Mouse (Mus musculus): ENCODE measurements around the gene Oaz1. TPM values are rescaled to one million over a fixed set of nuclear protein-coding genes. Genes with fewer than 3 reads are reported as not detected.

Oaz1 gene
- polyA plus RNA-seq, 2 experiments: 882 to 1,813 TPM

DNA sequence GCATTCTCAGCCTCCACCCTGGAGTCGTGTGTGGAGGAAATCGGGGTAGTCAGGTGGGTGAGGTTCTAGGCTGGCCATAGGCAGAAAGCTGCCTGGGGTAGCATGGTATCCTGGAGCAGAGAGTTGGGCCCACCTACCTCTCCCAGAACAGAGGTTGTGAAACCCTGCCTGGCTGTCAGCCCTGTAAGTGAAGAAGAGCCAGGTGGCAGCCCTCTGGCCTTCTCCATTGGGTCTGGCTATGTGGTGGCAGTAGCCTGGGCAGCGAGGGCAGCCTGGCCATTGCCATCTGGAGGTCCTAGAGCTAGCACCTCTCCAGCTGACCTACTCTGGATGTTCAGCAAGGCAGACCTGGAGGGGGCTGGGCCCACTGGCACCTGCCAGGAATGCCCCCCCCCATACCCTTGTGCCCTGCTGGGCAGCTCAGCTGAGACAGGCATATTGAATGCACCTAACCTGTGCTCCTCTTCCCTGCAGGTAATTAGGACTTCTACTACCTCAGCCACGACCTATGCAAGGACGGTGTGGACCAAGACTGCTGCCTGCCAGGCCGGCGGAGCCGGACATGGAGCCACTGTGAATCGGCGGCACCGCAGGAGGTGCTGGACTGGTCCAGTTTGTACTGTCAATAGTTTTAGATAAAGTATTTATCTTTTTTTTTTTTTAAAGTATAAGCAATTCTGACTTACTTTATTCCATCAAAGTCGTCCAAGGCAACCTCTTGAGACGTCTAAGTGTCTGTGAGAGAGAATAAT, 33.2 kb upstream of the Oaz1 start:
- H3K4me3 ChIP-seq (replicated peaks; ENCODE audit: low read length): no peak overlapping the region
- ATAC-seq (ENCODE audit: low FRiP score, low read depth): no peak
- H3K9me3 ChIP-seq (ENCODE audit: control insufficient read depth, low read length): no peaks in the 10 kb centered on the region
- TF ChIP-seq POLR2A (IDR thresholded peaks at IDR 0.05; ENCODE audit: borderline replicate concordance, extremely low read depth, insufficient read depth, insufficient read length): no peak
- H3K9ac ChIP-seq (ENCODE audit: low read depth, low read length, severe bottlenecking): no peak overlapping the region
- 82% methylated on average over 13 of the region's 13 CpGs for WGBS
- H3K36me3 ChIP-seq (ENCODE audit: control insufficient read depth, insufficient read depth, low read length): peaks cover 86% of the 10 kb centered on the region
- H3K27ac ChIP-seq (replicated peaks; ENCODE audit: low read depth, low read length): no peak overlapping the region
- H3K4me2 ChIP-seq (replicated peaks; ENCODE audit: low read depth, low read length, severe bottlenecking): no peak overlapping the region
- peaks cover 8% of the 10 kb centered on the region for H3K4me1 ChIP-seq (ENCODE audit: control insufficient read depth, insufficient read depth, low read length)
- no peaks in the 10 kb centered on the region for H3K27me3 ChIP-seq (ENCODE audit: control insufficient read depth, insufficient read depth, low read length)
- DNase-seq (ENCODE audit: low spot score): no peak

DNA sequence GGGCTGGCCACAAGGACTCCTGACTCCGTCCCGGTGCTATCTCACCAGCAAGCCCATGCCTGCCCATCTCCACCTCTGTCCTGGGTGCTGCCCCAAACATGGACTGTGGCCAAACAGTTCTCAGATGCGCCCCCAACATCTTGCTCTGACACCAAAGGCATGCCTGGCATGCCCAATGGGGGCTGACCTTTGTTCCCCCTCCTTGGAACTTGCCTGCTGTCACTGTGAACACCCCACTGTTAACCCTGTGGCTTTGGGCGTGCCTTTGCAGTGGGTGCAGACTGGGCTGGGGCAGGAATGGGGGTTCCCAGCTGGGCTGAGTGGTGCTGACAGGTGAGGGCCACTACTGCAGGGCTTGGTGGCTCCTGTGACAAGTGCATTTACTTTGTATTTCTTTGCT, 32.7 kb upstream of the Oaz1 start:
- H3K4me2 ChIP-seq (replicated peaks; ENCODE audit: low read depth, low read length, severe bottlenecking): no peak overlapping the region
- TF ChIP-seq POLR2A (IDR thresholded peaks at IDR 0.05; ENCODE audit: borderline replicate concordance, extremely low read depth, insufficient read depth, insufficient read length): no peak
- no peaks in the 10 kb centered on the region for H3K27me3 ChIP-seq (ENCODE audit: control insufficient read depth, insufficient read depth, low read length)
- no peak for ATAC-seq (ENCODE audit: low FRiP score, low read depth)
- H3K9ac ChIP-seq (ENCODE audit: low read depth, low read length, severe bottlenecking): no peak overlapping the region
- DNase-seq (ENCODE audit: low spot score): no peak
- 91% methylated on average over 4 of the region's 4 CpGs for WGBS
- peaks cover 80% of the 10 kb centered on the region for H3K36me3 ChIP-seq (ENCODE audit: control insufficient read depth, insufficient read depth, low read length)
- peaks cover 8% of the 10 kb centered on the region for H3K4me1 ChIP-seq (ENCODE audit: control insufficient read depth, insufficient read depth, low read length)
- no peaks in the 10 kb centered on the region for H3K9me3 ChIP-seq (ENCODE audit: control insufficient read depth, low read length)
- no peak overlapping the region for H3K4me3 ChIP-seq (replicated peaks; ENCODE audit: low read length)
- H3K27ac ChIP-seq (replicated peaks; ENCODE audit: low read depth, low read length): no peak overlapping the region

DNA sequence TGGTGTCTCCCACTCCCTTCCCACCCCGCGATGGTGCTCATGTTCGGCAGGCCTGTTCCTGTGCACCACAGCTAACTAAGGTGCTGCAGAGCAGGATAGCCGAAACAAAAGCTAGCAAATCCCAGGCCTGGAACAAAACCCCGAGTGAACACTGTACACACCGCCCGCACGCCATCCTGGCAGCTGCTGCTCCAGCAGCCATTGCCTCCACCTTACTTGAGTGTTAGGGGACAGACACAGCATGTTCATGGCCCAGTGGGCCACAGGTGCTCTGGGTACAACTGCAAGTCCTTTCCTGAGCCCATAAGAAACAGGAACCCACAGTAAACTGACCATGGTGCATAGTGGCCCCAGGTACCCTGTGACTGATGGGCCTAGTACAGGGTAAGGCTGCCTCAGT, 31.7 kb upstream of the Oaz1 start:
- 91% methylated on average over 8 of the region's 8 CpGs for WGBS
- DNase-seq (ENCODE audit: low spot score) (no peak), ATAC-seq (ENCODE audit: low FRiP score, low read depth) (no peak)
- peaks cover 72% of the 10 kb centered on the region for H3K36me3 ChIP-seq (ENCODE audit: control insufficient read depth, insufficient read depth, low read length)
- H3K9ac ChIP-seq (ENCODE audit: low read depth, low read length, severe bottlenecking): no peak overlapping the region
- TF ChIP-seq POLR2A (IDR thresholded peaks at IDR 0.05; ENCODE audit: borderline replicate concordance, extremely low read depth, insufficient read depth, insufficient read length): no peak
- no peak overlapping the region for H3K27ac ChIP-seq (replicated peaks; ENCODE audit: low read depth, low read length)
- H3K9me3 ChIP-seq (ENCODE audit: control insufficient read depth, low read length): no peaks in the 10 kb centered on the region
- no peaks in the 10 kb centered on the region for H3K27me3 ChIP-seq (ENCODE audit: control insufficient read depth, insufficient read depth, low read length)
- H3K4me2 ChIP-seq (replicated peaks; ENCODE audit: low read depth, low read length, severe bottlenecking): no peak overlapping the region
- peaks cover 8% of the 10 kb centered on the region for H3K4me1 ChIP-seq (ENCODE audit: control insufficient read depth, insufficient read depth, low read length)
- H3K4me3 ChIP-seq (replicated peaks; ENCODE audit: low read length): no peak overlapping the region

DNA sequence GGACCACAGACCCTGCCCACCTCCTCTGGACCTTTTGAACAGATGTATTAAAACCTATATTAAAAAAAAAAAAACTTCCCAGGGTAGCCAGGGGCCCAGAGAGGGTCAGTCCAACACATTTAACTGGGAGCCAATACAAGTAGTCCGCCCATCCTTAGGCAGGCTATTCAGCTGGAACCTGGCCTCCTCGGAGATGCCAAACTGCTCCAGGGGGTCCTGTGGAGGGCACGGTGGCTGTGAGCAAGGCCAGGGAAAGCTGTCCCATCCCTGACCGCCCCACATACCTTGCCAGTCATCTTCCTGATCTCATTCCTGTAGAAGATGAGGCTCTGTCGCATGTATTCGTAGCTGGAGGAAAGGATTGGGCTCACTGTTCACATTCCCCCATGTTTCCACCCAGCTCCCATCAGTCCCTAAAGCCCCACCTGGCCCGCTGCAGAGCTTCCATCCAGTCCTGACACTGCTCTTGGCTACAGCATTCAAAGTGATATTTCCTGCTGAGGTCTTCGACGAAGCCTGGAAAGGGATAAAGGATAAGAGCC, 30.1 kb upstream of the Oaz1 start:
- Histone ChIP-seq H3K27me3 (ENCODE audit: control insufficient read depth, insufficient read depth, low read length) (no peaks in the 10 kb centered on the region), H3K9ac (ENCODE audit: low read depth, low read length, severe bottlenecking) (peak overlapping the region; percentile 97), H3K9me3 (ENCODE audit: control insufficient read depth, low read length) (no peaks in the 10 kb centered on the region), H3K4me2 (replicated peaks; ENCODE audit: low read depth, low read length, severe bottlenecking) (peak overlapping the region; percentile 77), H3K4me3 (replicated peaks; ENCODE audit: low read length) (peak overlapping the region; percentile 94), H3K4me1 (ENCODE audit: control insufficient read depth, insufficient read depth, low read length) (peaks cover 8% of the 10 kb centered on the region), H3K27ac (replicated peaks; ENCODE audit: low read depth, low read length) (no peak overlapping the region), H3K36me3 (ENCODE audit: control insufficient read depth, insufficient read depth, low read length) (peaks cover 68% of the 10 kb centered on the region)
- ATAC-seq (ENCODE audit: low FRiP score, low read depth) (no peak), DNase-seq (ENCODE audit: low spot score) (no peak)
- 86% methylated on average over 9 of the region's 9 CpGs for WGBS
- TF ChIP-seq POLR2A (IDR thresholded peaks at IDR 0.05; ENCODE audit: borderline replicate concordance, extremely low read depth, insufficient read depth, insufficient read length): no peak

DNA sequence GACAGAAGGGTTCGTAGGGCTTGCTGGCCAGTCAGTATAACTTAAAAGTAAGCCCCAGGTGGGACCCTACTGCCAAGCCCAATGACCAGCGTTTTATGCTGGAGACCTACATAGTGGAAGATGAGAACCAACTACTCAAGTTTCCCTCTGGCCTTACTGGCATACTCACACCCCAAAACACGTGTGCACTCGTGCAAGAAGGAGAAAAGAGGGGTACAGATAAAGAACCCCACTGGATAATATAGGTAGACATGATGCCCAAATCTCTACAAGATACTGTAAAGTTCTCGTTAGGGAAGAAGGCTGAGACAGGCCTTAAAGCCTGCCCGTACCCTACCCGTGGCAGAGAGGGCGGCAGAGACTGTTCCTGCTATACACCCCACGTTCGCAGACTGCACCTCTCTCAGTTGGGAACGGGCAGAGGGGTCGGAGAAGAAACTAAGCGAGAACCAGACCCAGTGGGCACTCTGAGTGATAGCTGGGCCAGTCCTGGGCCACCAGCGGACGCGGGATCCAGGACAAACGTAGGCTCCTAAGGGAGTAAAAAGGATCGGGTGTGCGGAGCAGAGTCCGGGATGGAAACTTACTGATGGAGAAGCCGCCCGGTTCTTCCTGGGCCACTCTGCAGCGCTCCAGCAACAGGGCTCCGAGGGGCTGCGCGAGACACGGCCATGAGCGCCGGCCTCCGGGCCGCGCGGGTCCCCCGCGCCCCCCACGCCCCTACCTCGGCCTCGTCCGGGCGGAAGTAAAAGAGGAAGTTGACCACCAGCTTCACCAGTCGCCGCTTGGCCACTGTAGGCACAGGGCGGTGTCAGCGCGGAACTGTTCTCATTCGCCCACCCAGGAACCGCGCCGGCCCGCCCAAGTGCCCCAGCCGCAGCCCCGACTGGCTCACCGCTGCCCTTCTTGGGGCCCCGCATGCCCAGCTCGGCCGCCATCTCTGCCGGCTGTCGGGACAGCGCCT, 29.0 kb upstream of the Oaz1 start:
- peak overlapping the region; percentile 95 for H3K27ac ChIP-seq (replicated peaks; ENCODE audit: low read depth, low read length)
- 3% methylated on average over 59 of the region's 59 CpGs for WGBS
- DNase-seq (ENCODE audit: low spot score) (peak; percentile 55), ATAC-seq (ENCODE audit: low FRiP score, low read depth) (peak; percentile 54)
- peak overlapping the region; percentile 77 for H3K4me2 ChIP-seq (replicated peaks; ENCODE audit: low read depth, low read length, severe bottlenecking)
- TF ChIP-seq POLR2A (IDR thresholded peaks at IDR 0.05; ENCODE audit: borderline replicate concordance, extremely low read depth, insufficient read depth, insufficient read length): no peak
- H3K9ac ChIP-seq (ENCODE audit: low read depth, low read length, severe bottlenecking): peak overlapping the region; percentile 97
- H3K9me3 ChIP-seq (ENCODE audit: control insufficient read depth, low read length): no peaks in the 10 kb centered on the region
- H3K4me3 ChIP-seq (replicated peaks; ENCODE audit: low read length): peak overlapping the region; percentile 94
- H3K27me3 ChIP-seq (ENCODE audit: control insufficient read depth, insufficient read depth, low read length): no peaks in the 10 kb centered on the region
- H3K4me1 ChIP-seq (ENCODE audit: control insufficient read depth, insufficient read depth, low read length): peaks cover 8% of the 10 kb centered on the region
- peaks cover 68% of the 10 kb centered on the region for H3K36me3 ChIP-seq (ENCODE audit: control insufficient read depth, insufficient read depth, low read length)

All from limb, embryonic 14.5 days (tissue).